Mouse (Mus musculus): ENCODE measurements around the gene Bckdhb.
A peak's percentile ranks its signal among the peaks of the same experiment; 100 is the strongest.

Bckdhb gene

DNA sequence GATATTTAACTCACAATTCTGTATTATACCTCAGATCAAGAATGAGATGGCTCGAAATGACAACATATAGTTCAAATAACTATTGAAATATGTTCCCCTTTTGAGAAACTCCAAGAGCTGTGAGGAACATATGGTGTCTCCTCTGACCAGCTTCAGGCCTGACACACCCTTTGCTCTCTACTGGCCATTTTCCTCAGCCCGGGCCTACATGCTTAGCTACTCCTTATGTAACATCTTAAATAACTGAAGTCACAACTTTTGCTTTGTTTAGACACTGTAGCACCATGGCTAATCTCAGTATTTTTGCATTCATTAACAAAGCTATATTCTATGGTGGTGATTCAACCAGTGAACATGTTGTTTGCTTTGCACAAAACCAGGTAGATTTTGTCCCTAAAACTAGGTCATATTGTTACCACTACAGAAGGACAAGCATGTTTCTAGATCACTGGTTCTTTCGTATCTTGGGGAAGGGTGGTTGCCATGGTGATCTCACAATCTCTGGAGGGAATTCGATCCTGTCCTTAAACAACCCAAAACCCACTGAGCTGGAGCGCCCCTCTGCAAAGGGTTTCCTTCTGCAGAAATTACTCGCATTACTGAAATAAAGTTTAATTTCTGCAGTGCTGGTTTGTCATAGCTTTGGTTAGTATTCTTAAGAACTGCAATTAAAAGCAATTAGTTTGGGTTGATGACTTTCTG, 185.0 kb downstream of the Bckdhb start:
- peak; percentile 38 for DNase-seq

GRCm38 (mm10) chr9:84110616-84111015, 185.7 kb downstream of the Bckdhb start:
- DNase-seq: no peak

GRCm38 (mm10) chr9:84112319-84112718, 187.4 kb downstream of the Bckdhb start:
- no peak for DNase-seq

GRCm38 (mm10) chr9:84112842-84113568, 188.1 kb downstream of the Bckdhb start:
- no peak for DNase-seq

- DNase-seq: no peak
Observed at GRCm38 (mm10) chr9:84114254-84114653, 189.3 kb downstream of the Bckdhb start.

DNA sequence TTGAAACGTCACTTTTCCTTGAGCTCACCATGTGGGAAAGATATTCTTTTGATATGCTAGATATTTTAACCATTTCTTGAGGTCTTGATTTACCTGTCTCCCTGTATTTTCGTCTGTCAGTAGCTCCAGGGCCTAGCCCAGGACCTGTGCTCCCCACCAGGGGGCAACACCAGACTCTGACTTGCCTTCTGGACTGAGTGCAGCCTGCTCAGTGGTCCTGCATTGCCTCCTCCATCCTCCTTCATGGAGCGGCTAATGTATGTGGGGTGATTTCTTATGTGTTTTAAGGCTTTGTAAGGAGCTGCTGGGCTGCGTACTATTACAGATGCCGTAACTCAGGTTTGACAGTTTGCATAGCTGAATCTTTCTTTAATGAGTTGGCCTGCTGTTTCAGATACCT, 192.4 kb downstream of the Bckdhb start:
- DNase-seq: no peak

- no peak for DNase-seq
Observed at GRCm38 (mm10) chr9:84124996-84125395, 200.1 kb downstream of the Bckdhb start.

DNA sequence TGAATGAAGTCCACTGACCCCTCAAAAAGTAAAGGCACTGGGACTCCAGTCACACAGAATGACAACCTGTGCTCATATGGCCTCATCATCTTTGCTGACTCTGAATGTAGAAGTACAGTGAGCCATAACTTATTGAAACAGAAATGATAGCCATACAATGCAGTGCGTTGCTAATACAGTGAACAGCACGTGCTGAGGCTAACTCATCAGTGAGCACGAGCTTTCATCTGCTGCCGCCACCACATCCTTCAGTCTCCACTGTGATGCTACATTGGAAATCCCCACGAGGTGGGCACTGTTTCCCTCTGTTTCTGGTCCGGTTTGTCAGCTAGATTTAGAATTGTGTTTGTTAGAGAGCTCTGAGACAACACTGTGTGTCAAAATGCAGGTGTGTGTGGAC, 205.4 kb downstream of the Bckdhb start:
- DNase-seq: no peak

GRCm38 (mm10) chr9:84135062-84135461, 210.1 kb downstream of the Bckdhb start:
- no peak for DNase-seq

- DNase-seq: no peak
Observed at GRCm38 (mm10) chr9:84137192-84137591, 212.2 kb downstream of the Bckdhb start.

- no peak for DNase-seq
Observed at GRCm38 (mm10) chr9:84148124-84148523, 223.2 kb downstream of the Bckdhb start.
